Mouse (Mus musculus) adrenal gland, postnatal 4 days (tissue): ENCODE data around the gene Tspoap1. TPM values are rescaled to one million over a fixed set of nuclear protein-coding genes. Genes with fewer than 3 reads are reported as not detected.

Source experiments
- DNase-seq, 2 experiments: peaks; one replicate each; pipeline ENCODE4 v3.0.0; 2021 to 2022; ENCODE audit warnings: low spot score in 2 of 2, mixed read lengths in 2 of 2
- microRNA-seq: library from miRNA; unstranded; fragments of <30 nt; microRNA quantifications from one replicate; pipeline ENCODE4 v1.2.0, GENCODE M21; 2021
- total RNA-seq, 2 experiments: library from RNA; stranded (reverse); gene quantifications; 2 replicates each; pipeline ENCODE4 v1.2.3; 2021

Tspoap1 gene
- total RNA-seq, 2 experiments from 2014 or later = 6.4 to 7.6 TPM

DNA sequence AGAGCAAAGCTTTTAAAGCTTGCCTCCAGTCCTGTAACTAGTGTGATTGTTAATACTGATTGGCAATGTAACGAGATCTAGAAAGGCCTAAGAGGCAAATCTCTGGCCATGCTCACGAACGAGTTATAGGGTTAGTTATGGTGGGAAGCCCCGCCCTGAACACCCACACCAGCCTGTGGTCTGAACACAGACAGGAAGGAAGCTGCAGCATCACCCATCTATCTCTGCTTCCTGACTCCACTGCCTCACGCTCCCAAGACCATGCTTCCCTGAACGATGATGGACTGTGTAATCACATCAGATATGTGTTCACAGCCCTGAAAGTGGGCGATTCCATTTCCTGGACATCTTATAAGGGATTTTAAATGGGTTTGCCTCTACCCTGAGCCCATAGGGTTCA, 47.9 kb downstream of the Tspoap1 start:
- no peak for DNase-seq

DNA sequence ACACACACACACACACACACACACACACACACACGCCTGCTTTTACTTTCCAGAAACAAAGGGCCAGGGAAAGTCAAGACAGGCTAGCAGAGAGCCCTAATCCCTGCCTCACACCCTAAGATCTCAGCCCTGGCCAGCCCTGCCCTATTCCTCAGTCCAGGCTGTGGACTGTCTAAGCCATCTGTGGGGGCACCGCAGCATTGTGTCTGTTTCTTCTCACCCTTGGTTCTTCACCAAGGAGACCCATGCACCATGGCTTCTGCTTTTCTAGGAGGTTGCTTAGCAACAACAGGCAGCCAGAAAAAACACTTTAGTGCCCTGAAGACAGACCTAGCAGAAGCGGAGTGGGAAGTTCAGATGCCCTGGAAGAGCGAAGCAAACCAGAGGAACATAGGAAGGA, 51.1 kb downstream of the Tspoap1 start:
- no peak for DNase-seq

DNA sequence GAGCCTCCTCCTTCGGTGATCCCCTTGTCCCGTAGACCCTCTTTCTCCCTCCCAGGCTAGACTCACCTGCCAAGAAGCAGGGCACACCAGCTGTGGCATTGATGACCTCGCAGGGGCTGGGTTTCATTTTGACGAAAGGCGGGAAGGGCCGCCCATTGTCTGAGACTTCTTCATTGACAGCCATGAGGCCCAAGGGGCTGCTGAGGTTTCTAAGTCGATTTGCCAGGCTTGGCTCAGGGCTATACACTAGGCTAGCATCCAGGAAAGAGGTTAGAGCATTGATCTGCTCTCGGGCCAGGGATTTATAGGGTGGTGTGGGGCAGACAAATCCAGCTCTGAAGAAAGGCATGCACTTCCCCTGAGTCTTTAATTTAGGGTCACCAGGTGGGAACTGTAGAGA, 54.5 kb downstream of the Tspoap1 start:
- no peak for DNase-seq

DNA sequence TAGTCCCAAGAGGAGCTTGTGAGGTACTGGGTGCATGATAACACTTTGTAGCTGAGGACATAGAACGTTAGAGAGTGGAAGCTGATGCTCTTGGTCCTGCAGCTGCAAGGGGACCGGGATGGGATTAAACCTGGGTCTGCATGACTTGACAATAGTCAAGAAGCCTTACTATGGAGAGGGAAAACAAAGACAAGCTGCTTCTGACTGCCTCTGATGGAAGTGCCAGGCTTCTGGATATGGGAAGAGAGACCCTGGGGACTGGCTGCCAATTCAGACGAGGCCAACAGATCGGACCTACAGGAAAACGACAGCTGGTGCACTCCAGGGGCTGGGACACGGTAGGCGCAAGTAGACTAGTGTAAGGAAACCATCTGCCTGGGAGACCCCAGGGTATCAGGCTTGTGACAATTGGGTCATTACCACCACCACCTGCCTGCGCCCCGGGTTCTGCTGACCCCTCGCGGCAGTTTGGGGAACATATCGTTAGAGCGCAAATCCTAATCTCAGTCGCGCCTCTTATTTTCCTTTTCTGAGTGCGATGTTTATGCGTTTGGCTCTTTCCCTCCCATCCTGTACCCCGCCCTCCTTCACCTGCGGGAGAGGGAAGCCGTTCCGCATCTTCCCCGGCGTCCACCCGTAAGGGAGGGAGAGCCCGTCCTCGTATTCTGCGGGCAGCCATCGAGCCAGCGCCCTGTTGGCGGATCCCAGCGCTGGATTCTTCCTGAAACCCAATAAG, 56.5 kb downstream of the Tspoap1 start:
- no peak for DNase-seq

DNA sequence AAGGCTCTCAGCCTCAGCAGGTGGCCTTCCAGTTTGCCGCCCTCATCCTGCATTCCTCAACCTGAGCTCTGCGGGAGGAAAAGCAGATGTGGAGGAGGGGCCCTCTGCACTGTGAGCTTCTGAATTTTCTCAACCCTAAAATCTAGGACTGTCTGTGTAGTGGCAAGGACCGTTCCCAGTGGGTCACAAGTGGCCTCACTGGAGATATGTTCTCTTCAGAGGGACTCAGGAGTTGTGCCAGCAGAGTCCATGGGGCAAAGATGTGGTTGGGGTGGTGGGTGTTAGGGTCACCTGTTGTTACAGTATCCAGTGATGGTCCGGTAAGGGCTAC, 57.1 kb downstream of the Tspoap1 start:
- DNase-seq = no peak

DNA sequence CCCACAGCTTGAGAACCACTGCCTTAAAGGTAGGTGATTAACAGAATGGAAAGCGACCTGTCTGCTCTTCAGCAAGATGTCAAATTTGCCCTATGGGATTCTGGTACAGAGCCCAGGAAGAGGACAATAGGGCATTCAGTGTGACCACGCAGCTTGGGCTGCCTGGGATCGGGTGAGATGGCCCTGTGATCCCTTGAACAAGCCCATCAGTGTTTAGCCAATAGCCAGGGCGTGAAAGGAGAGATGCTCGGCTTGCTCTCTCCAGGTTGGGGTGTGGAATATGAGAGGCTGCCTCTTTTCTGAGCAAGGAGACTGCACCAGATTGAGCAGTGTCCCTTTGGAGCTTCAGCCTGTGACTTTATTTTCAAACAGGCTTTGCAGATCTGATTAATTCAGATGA, 61.2 kb downstream of the Tspoap1 start:
- no peak for DNase-seq

DNA sequence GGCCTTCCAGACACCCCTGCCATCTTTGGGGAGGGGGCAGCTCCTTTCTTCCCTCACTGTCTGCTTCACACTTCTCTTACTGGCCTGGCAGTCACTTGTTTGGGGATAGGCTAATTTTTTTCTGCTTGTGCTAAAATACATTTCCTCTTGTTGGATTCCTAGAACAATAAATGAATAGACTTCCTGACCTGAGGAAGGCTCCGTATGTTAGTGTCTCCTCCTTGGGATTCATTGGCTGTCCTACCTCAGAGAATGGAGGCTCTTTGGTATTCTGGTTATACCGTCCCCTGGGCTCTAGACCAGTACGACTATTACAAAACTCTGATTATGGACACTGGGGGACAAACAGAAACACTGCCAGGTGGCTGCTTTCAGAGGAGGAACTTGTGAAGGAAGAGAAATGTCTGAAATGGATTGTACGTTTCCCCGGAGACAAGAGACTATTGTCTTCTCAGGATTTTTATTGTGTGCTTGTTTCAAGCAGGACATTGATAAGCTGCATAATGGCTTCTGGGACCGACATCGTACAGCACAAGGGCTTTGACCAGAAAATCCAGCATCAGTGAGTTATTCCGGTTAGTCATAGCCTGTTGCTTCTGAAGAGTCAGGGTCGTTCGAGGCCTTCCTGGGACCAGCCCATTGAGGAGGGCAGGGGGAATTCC, 68.0 kb downstream of the Tspoap1 start, which contains the start of gene Lpo:
Lpo (minus strand) TSS at position 51 of the 662 bp plus-strand sequence.
- DNase-seq = no peak

Small RNA genes lying within 50 kb of the gene (microRNA-seq; reads per million reads assigned to microRNA genes)
- not detected for gene Mir142
- not detected for gene Mir142b

Other genes with a start within 250 kb of the Tspoap1 start
- gene Gm11492, start 193.9 kb upstream of the Tspoap1 start, total RNA-seq = not detected
- 10 to 100 TPM; 39.7 to 47.5 TPM for gene Sept4, start 191.6 kb upstream of the Tspoap1 start, total RNA-seq
- gene Mtmr4, start 168.4 kb upstream of the Tspoap1 start, total RNA-seq = 10 to 100 TPM; 29.1 to 33.1 TPM
- gene Hsf5, start 143.4 kb upstream of the Tspoap1 start, total RNA-seq = under 1 TPM; 0.17 TPM
- 1 to 10 TPM; 4.4 to 5.7 TPM for gene Rnf43, start 97.8 kb upstream of the Tspoap1 start, total RNA-seq
- 10 to 100 TPM; 88.2 to 89.0 TPM for gene Supt4a, start 23.0 kb upstream of the Tspoap1 start, total RNA-seq
- 10 to 100 TPM in 1 of 2 experiments, 1 to 10 TPM in 1; 2.8 to 12.9 TPM for gene Mpo, start 33.0 kb downstream of the Tspoap1 start, total RNA-seq
- gene Lpo, start 67.7 kb downstream of the Tspoap1 start, total RNA-seq = not detected
- gene Mks1, start 92.7 kb downstream of the Tspoap1 start, total RNA-seq = 10 to 100 TPM; 22.3 to 22.5 TPM
- gene Epx, start 115.0 kb downstream of the Tspoap1 start, total RNA-seq = under 1 TPM; 0.45 to 0.99 TPM
- gene Olfr462, start 131.7 kb downstream of the Tspoap1 start, total RNA-seq = not detected
- gene Olfr463, start 136.8 kb downstream of the Tspoap1 start, total RNA-seq = not detected
- gene Olfr464, start 160.4 kb downstream of the Tspoap1 start, total RNA-seq = not detected
- 100 to 1,000 TPM; 143 to 154 TPM for gene Dynll2, start 227.0 kb downstream of the Tspoap1 start, total RNA-seq